ENCODE assay signal across 32 mouse cellular contexts in the genomic region with DNA sequence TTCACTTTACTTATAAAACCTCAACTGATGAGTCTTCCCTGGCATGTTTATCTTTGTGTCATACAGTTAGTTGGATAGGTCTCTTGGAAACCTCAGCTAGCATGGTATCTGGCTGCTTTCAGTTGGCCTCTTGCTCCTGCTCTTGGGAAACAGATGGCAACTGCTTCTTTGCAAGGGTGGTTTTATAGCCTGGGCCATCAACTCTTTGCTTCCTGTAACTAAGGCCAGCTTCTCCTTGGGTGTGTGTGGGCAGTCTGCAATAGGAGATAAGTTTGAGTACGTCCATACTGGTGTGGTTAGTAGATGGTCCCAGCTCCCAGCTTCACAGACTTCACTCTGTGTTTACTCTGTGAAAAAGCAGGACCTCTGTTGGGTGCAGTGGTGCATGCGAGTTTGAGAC. TPM values are rescaled to one million over a fixed set of nuclear protein-coding genes. Genes with fewer than 3 reads are reported as not detected.
DNase-seq lines count a peak whose midpoint lies in the region; ATAC-seq and TF ChIP-seq lines count a peak whose summit lies in the region.
"Had no signal": no experiment of that assay in that cellular context is flagged by ENCODE, and none has a peak within 500 bp of the region (broad histone marks: within the 10 kb centered on the region; RNA-seq: fewer than 3 reads in every experiment).

No protein-coding gene starts in this region.

- no peak for TF ChIP-seq CTCF in stomach, postnatal 0 days (IDR thresholded peaks at IDR 0.05; ENCODE audit: low read depth)

- peak; percentile 55 for DNase-seq in large intestine, adult 2 months (ENCODE audit: low read depth, low spot score)
- no peak for DNase-seq in stomach, postnatal 0 days (ENCODE audit: low spot score)
- DNase-seq in kidney, adult 8-10 months: no peak
- no peak for DNase-seq in heart, embryonic 10.5 days (ENCODE audit: low spot score)
- DNase-seq: adrenal gland, postnatal 10 days; cerebellum, adult 2 months; cerebellum, postnatal 25 days; gastrocnemius, postnatal 25 days; heart, postnatal 10 days; kidney, adult 2 months; kidney, postnatal 10 days; left cerebral cortex, postnatal 4 days; lung, postnatal 4 days; retina, postnatal 1 day; right cerebral cortex, postnatal 4 days; thymus, adult 18-20 months; thymus, postnatal 36 days had no signal

- 74% methylated on average over 2 of the region's 2 CpGs for WGBS in intestine, embryonic 16.5 days
- 66% methylated on average over 2 of the region's 2 CpGs for WGBS in intestine, embryonic 15.5 days
- WGBS in large intestine, adult 2 months: 22% methylated on average over 2 of the region's 2 CpGs
- WGBS in stomach, postnatal 0 days: 80% methylated on average over 2 of the region's 2 CpGs
- WGBS in heart, embryonic 10.5 days: 88% methylated on average over 2 of the region's 2 CpGs

- H3K9me3 ChIP-seq in intestine, embryonic 16.5 days (ENCODE audit: control insufficient read depth, low read length): no peaks in the 10 kb centered on the region
- H3K9me3 ChIP-seq in intestine, embryonic 15.5 days: no peaks in the 10 kb centered on the region
- no peaks in the 10 kb centered on the region for H3K9me3 ChIP-seq in stomach, postnatal 0 days (ENCODE audit: control insufficient read depth, low read length)
- H3K9me3 ChIP-seq in heart, embryonic 10.5 days: no peaks in the 10 kb centered on the region
- H3K9me3 ChIP-seq: embryonic facial prominence, embryonic 15.5 days; limb, embryonic 15.5 days; lung, embryonic 15.5 days; midbrain, embryonic 13.5 days; neural tube, embryonic 12.5 days; stomach, embryonic 15.5 days had no signal

- 0 out of 2 replicates have a peak, but pooled peaks cover 2% of the 10 kb centered on the region for H3K36me3 ChIP-seq in intestine, embryonic 16.5 days (ENCODE audit: control insufficient read depth, insufficient read depth, low read length)
- H3K36me3 ChIP-seq in intestine, embryonic 15.5 days: peaks cover 5% of the 10 kb centered on the region; the same call in 1 of the 2 replicates
- peaks cover 2% of the 10 kb centered on the region; the same call in 1 of the 2 replicates for H3K36me3 ChIP-seq in stomach, postnatal 0 days (ENCODE audit: control insufficient read depth, insufficient read depth, low read length)
- peaks cover 19% of the 10 kb centered on the region for H3K36me3 ChIP-seq in heart, embryonic 10.5 days

- no peaks in the 10 kb centered on the region for H3K27me3 ChIP-seq in intestine, embryonic 16.5 days (replicated peaks; ENCODE audit: control insufficient read depth, insufficient read depth, low read length)
- H3K27me3 ChIP-seq in intestine, embryonic 15.5 days (replicated peaks): no peaks in the 10 kb centered on the region
- H3K27me3 ChIP-seq in stomach, postnatal 0 days (ENCODE audit: control insufficient read depth, insufficient read depth, low read length): no peaks in the 10 kb centered on the region
- no peaks in the 10 kb centered on the region for H3K27me3 ChIP-seq in heart, embryonic 10.5 days (ENCODE audit: insufficient read depth, poor library complexity, severe bottlenecking)
- H3K27me3 ChIP-seq: embryonic facial prominence, embryonic 15.5 days; heart, embryonic 12.5 days; limb, embryonic 15.5 days; lung, embryonic 15.5 days; midbrain, embryonic 13.5 days; neural tube, embryonic 12.5 days; stomach, embryonic 15.5 days had no signal

- H3K4me1 ChIP-seq in intestine, embryonic 16.5 days (ENCODE audit: control insufficient read depth, insufficient read depth, low read length): peaks cover 4% of the 10 kb centered on the region; the same call in 1 of the 2 replicates
- H3K4me1 ChIP-seq in intestine, embryonic 15.5 days (replicated peaks): peaks cover 4% of the 10 kb centered on the region
- H3K4me1 ChIP-seq in stomach, postnatal 0 days (replicated peaks; ENCODE audit: control insufficient read depth, insufficient read depth): no peaks in the 10 kb centered on the region
- peaks cover 7% of the 10 kb centered on the region for H3K4me1 ChIP-seq in heart, embryonic 10.5 days
- H3K4me1 ChIP-seq: midbrain, embryonic 13.5 days; neural tube, embryonic 12.5 days; stomach, embryonic 15.5 days had no signal

- ATAC-seq in intestine, embryonic 16.5 days: peak; percentile 54
- ATAC-seq in intestine, embryonic 15.5 days: no peak
- peak; percentile 94 for ATAC-seq in common myeloid progenitor, adult 5-6 weeks (replicated peaks; ENCODE audit: low read depth, poor library complexity, severe bottlenecking)
- ATAC-seq in megakaryocyte progenitor cell, adult 5-6 weeks (replicated peaks; ENCODE audit: poor library complexity): peak; percentile 81
- no peak for ATAC-seq in stomach, postnatal 0 days (ENCODE audit: low FRiP score, low TSS enrichment)
- ATAC-seq: activated CD4-positive, CD25-positive, alpha-beta regulatory T cell, adult 4 months; CD4-positive, CD25-positive, alpha-beta regulatory T cell, adult 4 months; forebrain, embryonic 16.5 days; hindbrain, postnatal 0 days; midbrain, embryonic 13.5 days had no signal

- no peak for TF ChIP-seq EP300 in stomach, postnatal 0 days (optimal IDR thresholded peaks at IDR 0.05)

- no peak overlapping the region for H3K9ac ChIP-seq in intestine, embryonic 16.5 days (ENCODE audit: low read depth, low read length)
- no peak overlapping the region for H3K9ac ChIP-seq in intestine, embryonic 15.5 days
- H3K9ac ChIP-seq in stomach, postnatal 0 days (ENCODE audit: low read length): no peak overlapping the region
- H3K9ac ChIP-seq: embryonic facial prominence, embryonic 15.5 days; heart, embryonic 12.5 days; limb, embryonic 15.5 days; lung, embryonic 15.5 days; midbrain, embryonic 13.5 days; neural tube, embryonic 12.5 days; stomach, embryonic 15.5 days had no signal

- H3K4me2 ChIP-seq in intestine, embryonic 16.5 days (ENCODE audit: low read depth, low read length): no peak overlapping the region
- H3K4me2 ChIP-seq in intestine, embryonic 15.5 days (replicated peaks): no peak overlapping the region
- H3K4me2 ChIP-seq in stomach, postnatal 0 days (replicated peaks; ENCODE audit: low read depth): no peak overlapping the region
- H3K4me2 ChIP-seq: embryonic facial prominence, embryonic 15.5 days; heart, embryonic 12.5 days; limb, embryonic 15.5 days; lung, embryonic 15.5 days; midbrain, embryonic 13.5 days; neural tube, embryonic 12.5 days; stomach, embryonic 15.5 days had no signal

- no peak overlapping the region for H3K4me3 ChIP-seq in intestine, embryonic 16.5 days (ENCODE audit: low read length)
- H3K4me3 ChIP-seq in intestine, embryonic 15.5 days (replicated peaks): no peak overlapping the region
- no peak overlapping the region for H3K4me3 ChIP-seq in stomach, postnatal 0 days (ENCODE audit: low read depth, low read length)
- H3K4me3 ChIP-seq in heart, embryonic 10.5 days: no peak overlapping the region
- H3K4me3 ChIP-seq: embryonic facial prominence, embryonic 15.5 days; heart, embryonic 12.5 days; limb, embryonic 15.5 days; lung, embryonic 15.5 days; midbrain, embryonic 13.5 days; neural tube, embryonic 12.5 days; stomach, embryonic 15.5 days had no signal

- H3K27ac ChIP-seq in intestine, embryonic 16.5 days (ENCODE audit: low read length): no peak overlapping the region
- no peak overlapping the region for H3K27ac ChIP-seq in intestine, embryonic 15.5 days
- no peak overlapping the region for H3K27ac ChIP-seq in stomach, postnatal 0 days (replicated peaks)
- no peak overlapping the region for H3K27ac ChIP-seq in heart, embryonic 10.5 days
- H3K27ac ChIP-seq: embryonic facial prominence, embryonic 15.5 days; hindbrain, postnatal 0 days; limb, embryonic 15.5 days; lung, embryonic 15.5 days; midbrain, embryonic 13.5 days; neural tube, embryonic 12.5 days; stomach, embryonic 15.5 days had no signal

RNA-seq across cellular contexts. Expression of a gene that starts 46.0 kb away (rescaled TPM):
- 6.3 and 10.3 TPM in 2 replicates for polyA plus RNA-seq in intestine, embryonic 16.5 days (2015; fragmentation: Nextera tagmentation; extraction: Ambion mirVana)
- 6.8 and 11.6 TPM in 2 replicates for polyA plus RNA-seq in intestine, embryonic 15.5 days (2015; fragmentation: Nextera tagmentation; extraction: Ambion mirVana)
- total RNA-seq in common myeloid progenitor, adult 5-6 weeks (2017): 12.8 and 17.0 TPM in 2 replicates
- 25.3 and 32.2 TPM in 2 replicates for polyA plus RNA-seq in large intestine, adult 2 months (2012; rRNA removed)
- total RNA-seq in megakaryocyte progenitor cell, adult 5-6 weeks (2015): 23.8 and 32.2 TPM in 2 replicates
- total RNA-seq in megakaryocyte progenitor cell, adult 5-6 weeks (2017): 10.0 and 14.8 TPM in 2 replicates
- polyA plus RNA-seq in stomach, postnatal 0 days (2015; fragmentation: Nextera tagmentation; extraction: Ambion mirVana): 5.1 TPM in 2 replicates
- 9.8 and 13.1 TPM in 2 replicates for polyA plus RNA-seq in heart, embryonic 10.5 days (2016; fragmentation: Nextera tagmentation; extraction: Ambion mirVana)

Comparison
In these comparisons a context has a peak if more than half of its experiments do, and no peak if none do; other contexts are left out.
1. ATAC-seq: peak in intestine, embryonic 16.5 days (single experiment), common myeloid progenitor, adult 5-6 weeks (single experiment) and megakaryocyte progenitor cell, adult 5-6 weeks (single experiment); none in intestine, embryonic 15.5 days (single experiment) and stomach, postnatal 0 days (single experiment).